Mouse (Mus musculus) heart, embryonic 10.5 days (tissue): ENCODE measurements around the gene Sox13. TPM values are rescaled to one million over a fixed set of nuclear protein-coding genes. Genes with fewer than 3 reads are reported as not detected.

Source experiments
- DNase-seq: peaks from one replicate; pipeline ENCODE4 v3.0.0-alpha.2; 2017; ENCODE audit warnings: low spot score
- H3K27ac ChIP-seq: fragments of 300-500 bp; sonication (generic); 2 replicates; pipeline ENCODE4 v1.5.1; 2016; ENCODE audit warnings: mild to moderate bottlenecking
- H3K27me3 ChIP-seq: fragments of 300-500 bp; sonication (generic); 2 replicates; pipeline ENCODE4 v1.6.1; 2016; ENCODE audit warnings: mild to moderate bottlenecking; ENCODE audit not compliant: poor library complexity, insufficient read depth, severe bottlenecking
- H3K36me3 ChIP-seq: fragments of 300-500 bp; sonication (generic); 2 replicates; pipeline ENCODE4 v1.6.1; 2016; ENCODE audit warnings: mild to moderate bottlenecking, moderate library complexity
- H3K4me1 ChIP-seq: fragments of 300-500 bp; sonication (generic); 2 replicates; pipeline ENCODE4 v1.6.1; 2016; ENCODE audit warnings: mild to moderate bottlenecking
- H3K4me3 ChIP-seq: fragments of 300-500 bp; sonication (generic); 2 replicates; pipeline ENCODE4 v1.5.1; 2016; ENCODE audit warnings: mild to moderate bottlenecking, moderate library complexity
- H3K9me3 ChIP-seq: fragments of 300-500 bp; sonication (generic); 2 replicates; pipeline ENCODE4 v1.6.1; 2016; ENCODE audit warnings: mild to moderate bottlenecking, moderate library complexity
- WGBS: fragments of 180-500 bp; shearing (Covaris S2); methylation state at CpG from one replicate; pipeline ENCODE4 v1.1.7; 2016; 5-methylcytosine and 5-hydroxymethylcytosine counted together
- polyA plus RNA-seq: library from polyadenylated mRNA; unstranded; fragments of >200 nt; fragmentation: Nextera tagmentation; extraction: Ambion mirVana; gene quantifications from 2 replicates; pipeline ENCODE4 v1.2.1, GENCODE M21; 2016

Sox13 gene
- polyA plus RNA-seq, 1 experiment from 2014 or later = 8.5 TPM

- no peaks in the 10 kb centered on the region for H3K9me3 ChIP-seq
- no peak for DNase-seq
- 45% methylated on average over 16 of the region's 16 CpGs for WGBS
- H3K4me3 ChIP-seq = peak overlapping the region; percentile 73
- peak overlapping the region; percentile 90 for H3K27ac ChIP-seq
- peaks cover 13% of the 10 kb centered on the region; the same call in 1 of the 2 replicates for H3K27me3 ChIP-seq
- H3K4me1 ChIP-seq = peaks cover 56% of the 10 kb centered on the region
- no peaks in the 10 kb centered on the region for H3K36me3 ChIP-seq
These were observed 2.1 kb downstream of the Sox13 start for GRCm38 (mm10) chr1:133421975-133422570.

- Histone ChIP-seq H3K4me1 (peaks cover 61% of the 10 kb centered on the region), H3K36me3 (no peaks in the 10 kb centered on the region), H3K27me3 (peaks cover 13% of the 10 kb centered on the region; the same call in 1 of the 2 replicates), H3K9me3 (no peaks in the 10 kb centered on the region), H3K27ac (0 out of 2 replicates have a peak overlapping the region, but pooled peaks have one; percentile 16), H3K4me3 (no peak overlapping the region)
- 49% methylated on average over 2 of the region's 2 CpGs for WGBS
- DNase-seq = peak; percentile 31
These were observed 3.1 kb downstream of the Sox13 start for GRCm38 (mm10) chr1:133421061-133421460.

- Histone ChIP-seq H3K36me3 (no peaks in the 10 kb centered on the region), H3K4me1 (peaks cover 66% of the 10 kb centered on the region), H3K27ac (no peak overlapping the region), H3K4me3 (no peak overlapping the region), H3K27me3 (peaks cover 8% of the 10 kb centered on the region; the same call in 1 of the 2 replicates), H3K9me3 (no peaks in the 10 kb centered on the region)
- WGBS = 66% methylated on average over 3 of the region's 3 CpGs
- DNase-seq = peak; percentile 63
These were observed 3.7 kb downstream of the Sox13 start for GRCm38 (mm10) chr1:133420491-133420890.

- no peak overlapping the region for H3K27ac ChIP-seq
These were observed 4.9 kb downstream of the Sox13 start for GRCm38 (mm10) chr1:133419178-133419834.

GRCm38 (mm10) chr1:133418164-133418800 is 5.9 kb downstream of the Sox13 start:
- WGBS = 5% methylated on average over 28 of the region's 28 CpGs
- no peak for DNase-seq
- Histone ChIP-seq H3K4me1 (peaks cover 70% of the 10 kb centered on the region), H3K27me3 (no peaks in the 10 kb centered on the region; the same call in 1 of the 2 replicates), H3K9me3 (no peaks in the 10 kb centered on the region), H3K4me3 (peak overlapping the region; percentile 57), H3K27ac (peak overlapping the region; percentile 87), H3K36me3 (no peaks in the 10 kb centered on the region)

More at GRCm38 (mm10) chr1:133419178-133419834, 4.9 kb downstream of the Sox13 start:
- peak; percentile 52 for DNase-seq
- no peaks in the 10 kb centered on the region; the same call in 1 of the 2 replicates for H3K27me3 ChIP-seq
- H3K9me3 ChIP-seq = no peaks in the 10 kb centered on the region
- H3K4me3 ChIP-seq = no peak overlapping the region
- H3K36me3 ChIP-seq = no peaks in the 10 kb centered on the region
- WGBS = 69% methylated on average over 3 of the region's 3 CpGs
- H3K4me1 ChIP-seq = peaks cover 72% of the 10 kb centered on the region

- Histone ChIP-seq H3K4me3 (peak overlapping the region; percentile 57), H3K36me3 (no peaks in the 10 kb centered on the region), H3K9me3 (no peaks in the 10 kb centered on the region), H3K27ac (peak overlapping the region; percentile 59), H3K4me1 (peaks cover 74% of the 10 kb centered on the region), H3K27me3 (no peaks in the 10 kb centered on the region; the same call in 1 of the 2 replicates)
- 43% methylated on average over 1 of the region's 1 CpGs for WGBS
- DNase-seq = no peak
These were observed 6.6 kb downstream of the Sox13 start for GRCm38 (mm10) chr1:133417539-133417938.

- H3K36me3 ChIP-seq = no peaks in the 10 kb centered on the region
- H3K9me3 ChIP-seq = no peaks in the 10 kb centered on the region
- DNase-seq = no peak
- peak overlapping the region; percentile 59 for H3K27ac ChIP-seq
- 66% methylated on average over 3 of the region's 3 CpGs for WGBS
- H3K4me3 ChIP-seq = no peak overlapping the region
- H3K27me3 ChIP-seq = no peaks in the 10 kb centered on the region; the same call in 1 of the 2 replicates
- peaks cover 71% of the 10 kb centered on the region for H3K4me1 ChIP-seq
These were observed 7.1 kb downstream of the Sox13 start for GRCm38 (mm10) chr1:133417113-133417512.

GRCm38 (mm10) chr1:133416472-133416871 is 7.7 kb downstream of the Sox13 start:
- Histone ChIP-seq H3K9me3 (no peaks in the 10 kb centered on the region), H3K4me1 (peaks cover 74% of the 10 kb centered on the region), H3K27ac (no peak overlapping the region), H3K27me3 (no peaks in the 10 kb centered on the region; the same call in 1 of the 2 replicates), H3K4me3 (no peak overlapping the region), H3K36me3 (no peaks in the 10 kb centered on the region)
- no peak for DNase-seq
- WGBS = 77% methylated on average over 7 of the region's 7 CpGs

- Histone ChIP-seq H3K36me3 (no peaks in the 10 kb centered on the region), H3K27ac (no peak overlapping the region), H3K4me1 (peaks cover 71% of the 10 kb centered on the region), H3K4me3 (no peak overlapping the region), H3K27me3 (no peaks in the 10 kb centered on the region), H3K9me3 (no peaks in the 10 kb centered on the region)
- WGBS = 76% methylated on average over 6 of the region's 6 CpGs
- DNase-seq = no peak
These were observed 8.7 kb downstream of the Sox13 start for GRCm38 (mm10) chr1:133415505-133415904.

- no peaks in the 10 kb centered on the region for H3K36me3 ChIP-seq
- no peak overlapping the region for H3K27ac ChIP-seq
- peaks cover 73% of the 10 kb centered on the region for H3K4me1 ChIP-seq
- 68% methylated on average over 7 of the region's 7 CpGs for WGBS
- H3K9me3 ChIP-seq = no peaks in the 10 kb centered on the region
- no peak for DNase-seq
- no peak overlapping the region for H3K4me3 ChIP-seq
- H3K27me3 ChIP-seq = no peaks in the 10 kb centered on the region
These were observed 9.1 kb downstream of the Sox13 start for GRCm38 (mm10) chr1:133415086-133415485.

- DNase-seq = no peak
- H3K9me3 ChIP-seq = no peaks in the 10 kb centered on the region
These were observed 11.2 kb downstream of the Sox13 start for GRCm38 (mm10) chr1:133412941-133413340.

GRCm38 (mm10) chr1:133411506-133412147 is 12.6 kb downstream of the Sox13 start:
- H3K4me3 ChIP-seq = no peak overlapping the region
- H3K9me3 ChIP-seq = no peaks in the 10 kb centered on the region
- no peaks in the 10 kb centered on the region for H3K36me3 ChIP-seq
- H3K27ac ChIP-seq = no peak overlapping the region; the same call in 1 of the 2 replicates
- no peaks in the 10 kb centered on the region for H3K27me3 ChIP-seq
- H3K4me1 ChIP-seq = peaks cover 77% of the 10 kb centered on the region
- DNase-seq = no peak
- 82% methylated on average over 8 of the region's 8 CpGs for WGBS

More at GRCm38 (mm10) chr1:133412941-133413340, 11.2 kb downstream of the Sox13 start:
- Histone ChIP-seq H3K4me3 (no peak overlapping the region), H3K36me3 (no peaks in the 10 kb centered on the region), H3K4me1 (peaks cover 78% of the 10 kb centered on the region), H3K27me3 (no peaks in the 10 kb centered on the region), H3K27ac (0 out of 2 replicates have a peak overlapping the region, but pooled peaks have one; percentile 4)
- 75% methylated on average over 9 of the region's 9 CpGs for WGBS
